Mouse (Mus musculus) embryonic fibroblast, embryonic 13.5 days (primary cell): ENCODE measurements around the gene Cbln3. TPM values are rescaled to one million over a fixed set of nuclear protein-coding genes. Genes with fewer than 3 reads are reported as not detected.

Experiments
- H3K27ac ChIP-seq: 2 replicates; pipeline ENCODE4 v1.5.1; 2012; ENCODE audit warnings: low read length, control low read depth, inconsistent platforms; ENCODE audit not compliant: insufficient read depth
- H3K4me1 ChIP-seq: 2 replicates; pipeline ENCODE4 v1.6.1; 2011; ENCODE audit warnings: low read length; ENCODE audit not compliant: control insufficient read depth, insufficient read depth
- H3K4me3 ChIP-seq: 2 replicates; pipeline ENCODE4 v1.5.1; 2011; ENCODE audit warnings: mild to moderate bottlenecking, control low read depth, low read length; ENCODE audit not compliant: insufficient read depth
- CTCF ChIP-seq: IDR thresholded peaks from 2 replicates; pipeline ENCODE4 v1.5.1; 2011; ENCODE audit warnings: mild to moderate bottlenecking, control low read depth, low read length, moderate library complexity, borderline replicate concordance; ENCODE audit not compliant: insufficient read depth
- POLR2A ChIP-seq: IDR thresholded peaks from 2 replicates; pipeline ENCODE4 v1.6.1; 2011; ENCODE audit warnings: low read depth, mild to moderate bottlenecking, control low read depth, low read length, moderate library complexity
- polyA plus RNA-seq: library from polyadenylated mRNA; stranded (reverse); fragments of >200 nt; gene quantifications from 2 replicates; pipeline ENCODE4 v1.2.4, GENCODE M21; 2011; ENCODE audit warnings: low read depth; ENCODE audit not compliant: missing spikeins, insufficient read length

Gene Cbln3
- polyA plus RNA-seq, 1 experiment, result 0.35 TPM

GRCm38 (mm10) chr14:55853621-55854285 lies 30.4 kb downstream of the Cbln3 start, which contains the start of gene Nynrin:
Nynrin (plus strand) TSS chr14:55854010.
- H3K4me3 ChIP-seq, result peak within 1 kb of the TSS; percentile 76
- peaks cover 6% of the 10 kb centered on the region; the same call in 1 of the 2 replicates for H3K4me1 ChIP-seq
- no peak for TF ChIP-seq CTCF
- peak; percentile 53 for TF ChIP-seq POLR2A
- H3K27ac ChIP-seq, result peak within 1 kb of the TSS; percentile 87

- H3K4me3 ChIP-seq, result no peak overlapping the region
- TF ChIP-seq CTCF, result no peak
- peaks cover 6% of the 10 kb centered on the region; the same call in 1 of the 2 replicates for H3K4me1 ChIP-seq
- H3K27ac ChIP-seq, result no peak overlapping the region; the same call in 1 of the 2 replicates
Measured at GRCm38 (mm10) chr14:55852646-55853551, 31.3 kb downstream of the Cbln3 start.

- no peak for TF ChIP-seq POLR2A
- no peak for TF ChIP-seq CTCF
- H3K27ac ChIP-seq, result no peak overlapping the region
- H3K4me1 ChIP-seq, result peaks cover 3% of the 10 kb centered on the region; the same call in 1 of the 2 replicates
- no peak overlapping the region for H3K4me3 ChIP-seq
Measured at GRCm38 (mm10) chr14:55850885-55851284, 33.3 kb downstream of the Cbln3 start.

DNA sequence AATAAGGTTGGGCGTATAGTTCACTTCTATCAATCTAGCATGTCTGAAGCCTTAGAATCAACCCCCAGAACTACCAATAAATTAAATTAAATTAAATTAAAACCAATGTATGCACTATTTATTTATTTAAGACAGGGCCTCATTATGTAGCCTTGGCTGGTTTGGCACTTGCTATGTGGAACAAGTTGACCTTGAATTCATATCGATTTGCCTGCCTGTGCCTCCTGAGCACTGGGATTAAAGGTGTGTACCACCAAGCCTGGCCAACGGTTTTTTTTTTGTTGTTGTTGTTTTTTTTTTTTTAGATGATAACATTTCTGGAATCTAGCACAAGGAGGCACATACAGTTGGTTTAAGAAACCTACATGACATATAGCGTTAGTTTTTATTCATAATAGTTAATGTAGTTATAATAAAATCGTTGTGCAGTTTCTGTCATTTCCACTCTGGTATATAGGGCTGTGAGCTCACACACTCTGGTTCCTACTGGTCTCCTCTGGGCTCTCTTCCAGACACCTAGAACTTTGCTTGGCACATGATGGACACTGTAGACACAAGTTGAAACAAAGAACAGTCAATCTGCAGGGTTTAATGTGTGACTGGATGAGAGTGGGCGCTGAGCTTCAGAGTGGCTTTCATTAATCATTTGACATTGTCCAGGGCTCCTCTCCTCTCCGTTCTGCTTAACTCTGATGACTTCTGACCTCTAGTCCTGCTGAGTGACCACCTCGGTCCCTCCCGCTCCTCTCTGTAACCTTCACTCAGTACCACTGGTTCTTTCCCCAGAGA lies 38.5 kb downstream of the Cbln3 start:
- H3K27ac ChIP-seq, result no peak overlapping the region
- TF ChIP-seq CTCF (no peak), POLR2A (no peak)

GRCm38 (mm10) chr14:55842794-55843193 lies 41.4 kb downstream of the Cbln3 start:
- TF ChIP-seq POLR2A (no peak), CTCF (no peak)
- H3K27ac ChIP-seq, result no peak overlapping the region
- H3K4me3 ChIP-seq, result no peak overlapping the region
- no peaks in the 10 kb centered on the region for H3K4me1 ChIP-seq

More for the DNA sequence above, 38.5 kb downstream of the Cbln3 start:
- Histone ChIP-seq H3K4me3 (no peak overlapping the region), H3K4me1 (no peaks in the 10 kb centered on the region; the same call in 1 of the 2 replicates)

DNA sequence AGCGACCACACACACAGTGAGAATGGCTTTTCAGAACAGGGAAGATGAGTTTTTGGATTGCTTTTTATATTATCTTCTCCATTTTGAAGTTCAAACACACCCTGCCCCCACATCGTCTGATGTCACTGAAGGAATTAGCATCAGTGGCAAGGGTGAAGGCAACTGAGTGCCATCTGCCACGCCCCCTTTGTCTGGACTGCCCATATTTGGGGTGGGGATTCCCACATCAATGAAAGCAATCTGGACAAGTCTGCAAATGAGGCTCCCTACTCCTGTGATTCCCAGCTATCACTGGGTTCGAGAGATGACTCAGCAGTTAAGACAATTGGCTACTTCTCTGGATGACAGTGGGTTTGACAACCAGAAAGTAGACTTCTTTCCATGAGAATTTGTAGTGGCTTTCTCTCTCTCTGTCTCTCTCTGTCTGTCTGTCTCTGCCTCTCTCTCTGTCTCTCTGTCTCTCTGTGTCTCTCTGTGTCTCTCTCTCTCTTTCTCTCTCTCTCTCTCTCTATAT lies 43.3 kb downstream of the Cbln3 start:
- H3K4me1 ChIP-seq, result no peaks in the 10 kb centered on the region
- TF ChIP-seq CTCF, result no peak
- no peak for TF ChIP-seq POLR2A
- no peak overlapping the region for H3K4me3 ChIP-seq
- H3K27ac ChIP-seq, result no peak overlapping the region

- TF ChIP-seq POLR2A (no peak), CTCF (no peak)
- no peak overlapping the region for H3K27ac ChIP-seq
- H3K4me3 ChIP-seq, result no peak overlapping the region
- no peaks in the 10 kb centered on the region for H3K4me1 ChIP-seq
Measured at GRCm38 (mm10) chr14:55838740-55839139, 45.5 kb downstream of the Cbln3 start.

- H3K4me1 ChIP-seq, result no peaks in the 10 kb centered on the region
- H3K27ac ChIP-seq, result no peak overlapping the region
- TF ChIP-seq CTCF (no peak), POLR2A (no peak)
- H3K4me3 ChIP-seq, result no peak overlapping the region
Measured at GRCm38 (mm10) chr14:55838312-55838711, 45.9 kb downstream of the Cbln3 start.
